Mouse (Mus musculus) liver, embryonic 11.5 days (tissue): ENCODE data around the gene Adss. TPM values are rescaled to one million over a fixed set of nuclear protein-coding genes. Genes with fewer than 3 reads are reported as not detected.

ENCODE experiments used
- ATAC-seq: fragments of 200-750 bp; cut with Nextera tagmentation; replicated peaks from 2 replicates; pipeline ENCODE4 v1.8.0; 2017; ENCODE audit warnings: moderate number of reproducible peaks, mild to moderate bottlenecking, moderate TSS enrichment, moderate library complexity; ENCODE audit not compliant: low FRiP score
- DNase-seq: peaks from one replicate; pipeline ENCODE4 v3.0.0-alpha.2; 2017; ENCODE audit warnings: low spot score
- H3K27ac ChIP-seq: fragments of 300-500 bp; sonication (generic); 2 replicates; pipeline ENCODE4 v1.5.1; 2014; ENCODE audit warnings: mild to moderate bottlenecking, low read depth, low read length, control low read depth
- H3K27me3 ChIP-seq: fragments of 300-500 bp; sonication (generic); replicated peaks from 2 replicates; pipeline ENCODE4 v1.6.1; 2014; ENCODE audit warnings: low read length, mixed read lengths; ENCODE audit not compliant: control insufficient read depth, insufficient read depth
- H3K36me3 ChIP-seq: fragments of 300-500 bp; sonication (generic); 2 replicates; pipeline ENCODE4 v1.6.1; 2014; ENCODE audit warnings: mild to moderate bottlenecking, low read length, moderate library complexity, mixed read lengths; ENCODE audit not compliant: control insufficient read depth, insufficient read depth
- H3K4me1 ChIP-seq: fragments of 300-500 bp; sonication (generic); replicated peaks from 2 replicates; pipeline ENCODE4 v1.6.1; 2014; ENCODE audit warnings: low read length, mixed read lengths; ENCODE audit not compliant: control insufficient read depth, insufficient read depth
- H3K4me2 ChIP-seq: fragments of 300-500 bp; sonication (generic); 2 replicates; pipeline ENCODE4 v1.6.1; 2014; ENCODE audit warnings: mild to moderate bottlenecking, control low read depth, moderate library complexity
- H3K4me3 ChIP-seq: fragments of 300-500 bp; sonication (generic); 2 replicates; pipeline ENCODE4 v1.5.1; 2014; ENCODE audit warnings: low read depth, low read length, control low read depth
- H3K9ac ChIP-seq: fragments of 300-500 bp; sonication (generic); 2 replicates; pipeline ENCODE4 v1.6.1; 2014; ENCODE audit warnings: low read depth, low read length, control low read depth
- H3K9me3 ChIP-seq: fragments of 300-500 bp; sonication (generic); 2 replicates; pipeline ENCODE4 v1.6.1; 2016; ENCODE audit warnings: low read length, inconsistent platforms, mixed read lengths; ENCODE audit not compliant: control insufficient read depth
- WGBS: fragments of 180-500 bp; shearing (Covaris S2); extraction: QIAGEN DNeasy Blood & Tissue Kit; methylation state at CpG from one replicate; pipeline ENCODE4 v1.1.7; 2014; 5-methylcytosine and 5-hydroxymethylcytosine counted together
- polyA plus RNA-seq: library from polyadenylated mRNA; unstranded; fragments of >200 nt; fragmentation: Nextera tagmentation; extraction: Ambion mirVana; gene quantifications from 2 replicates; pipeline ENCODE4 v1.2.1, GENCODE M21; 2014

Gene Adss
- polyA plus RNA-seq, 1 experiment from 2014 or later, result 38.2 TPM

- Histone ChIP-seq H3K4me3 (no peak overlapping the region), H3K4me1 (peaks cover 16% of the 10 kb centered on the region), H3K9me3 (no peaks in the 10 kb centered on the region), H3K9ac (no peak overlapping the region), H3K27ac (no peak overlapping the region), H3K27me3 (no peaks in the 10 kb centered on the region), H3K4me2 (peak overlapping the region; percentile 33; the same call in 1 of the 2 replicates), H3K36me3 (no peaks in the 10 kb centered on the region; the same call in 1 of the 2 replicates)
- no peak for ATAC-seq
- no peak for DNase-seq
- 87% methylated on average over 3 of the region's 3 CpGs for WGBS
These were observed 3.5 kb downstream of the Adss start for GRCm38 (mm10) chr1:177792835-177793234.

- Histone ChIP-seq H3K36me3 (peaks cover 17% of the 10 kb centered on the region), H3K4me2 (no peak overlapping the region), H3K4me1 (no peaks in the 10 kb centered on the region), H3K27me3 (no peaks in the 10 kb centered on the region), H3K27ac (no peak overlapping the region), H3K4me3 (no peak overlapping the region), H3K9ac (no peak overlapping the region), H3K9me3 (no peaks in the 10 kb centered on the region)
- ATAC-seq (no peak), DNase-seq (no peak)
- 81% methylated on average over 2 of the region's 2 CpGs for WGBS
These were observed 18.9 kb downstream of the Adss start for GRCm38 (mm10) chr1:177777397-177777796.

GRCm38 (mm10) chr1:177768931-177769330, 27.4 kb downstream of the Adss start:
- DNase-seq (no peak), ATAC-seq (no peak)
- Histone ChIP-seq H3K9ac (no peak overlapping the region), H3K4me1 (no peaks in the 10 kb centered on the region), H3K9me3 (no peaks in the 10 kb centered on the region), H3K36me3 (peaks cover 16% of the 10 kb centered on the region), H3K27ac (no peak overlapping the region), H3K27me3 (no peaks in the 10 kb centered on the region), H3K4me3 (no peak overlapping the region), H3K4me2 (no peak overlapping the region)

- Histone ChIP-seq H3K4me3 (no peak overlapping the region), H3K27me3 (no peaks in the 10 kb centered on the region), H3K36me3 (no peaks in the 10 kb centered on the region), H3K9me3 (no peaks in the 10 kb centered on the region), H3K9ac (no peak overlapping the region), H3K4me1 (no peaks in the 10 kb centered on the region), H3K27ac (no peak overlapping the region), H3K4me2 (no peak overlapping the region)
- WGBS, result 78% methylated on average over 5 of the region's 5 CpGs
- DNase-seq (no peak), ATAC-seq (no peak)
These were observed 39.1 kb downstream of the Adss start for GRCm38 (mm10) chr1:177757249-177757648.

- Histone ChIP-seq H3K36me3 (no peaks in the 10 kb centered on the region), H3K27me3 (no peaks in the 10 kb centered on the region), H3K4me2 (no peak overlapping the region), H3K9ac (no peak overlapping the region), H3K4me3 (no peak overlapping the region), H3K4me1 (no peaks in the 10 kb centered on the region), H3K27ac (no peak overlapping the region), H3K9me3 (peaks cover 14% of the 10 kb centered on the region; the same call in 1 of the 2 replicates)
- ATAC-seq, result no peak
- no peak for DNase-seq
- WGBS, result 70% methylated on average over 1 of the region's 1 CpGs
These were observed 42.8 kb downstream of the Adss start for GRCm38 (mm10) chr1:177753496-177753895.

- ATAC-seq (no peak), DNase-seq (no peak)
- H3K9me3 ChIP-seq, result peaks cover 14% of the 10 kb centered on the region; the same call in 1 of the 2 replicates
- H3K4me1 ChIP-seq, result no peaks in the 10 kb centered on the region
- H3K4me2 ChIP-seq, result no peak overlapping the region
- no peaks in the 10 kb centered on the region for H3K36me3 ChIP-seq
- no peak overlapping the region for H3K4me3 ChIP-seq
- WGBS, result 90% methylated on average over 6 of the region's 6 CpGs
- H3K27ac ChIP-seq, result no peak overlapping the region
- no peak overlapping the region for H3K9ac ChIP-seq
- no peaks in the 10 kb centered on the region for H3K27me3 ChIP-seq
These were observed 48.3 kb downstream of the Adss start for GRCm38 (mm10) chr1:177747869-177748540.

- Histone ChIP-seq H3K4me1 (no peaks in the 10 kb centered on the region), H3K27ac (no peak overlapping the region), H3K9ac (no peak overlapping the region), H3K9me3 (0 out of 2 replicates have a peak, but pooled peaks cover under 1% of the 10 kb centered on the region), H3K36me3 (no peaks in the 10 kb centered on the region), H3K27me3 (no peaks in the 10 kb centered on the region), H3K4me2 (no peak overlapping the region), H3K4me3 (no peak overlapping the region)
- DNase-seq (no peak), ATAC-seq (no peak)
- WGBS, result 73% methylated on average over 7 of the region's 7 CpGs
These were observed 51.6 kb downstream of the Adss start for GRCm38 (mm10) chr1:177744521-177745325.

GRCm38 (mm10) chr1:177742119-177742518, 54.2 kb downstream of the Adss start:
- Histone ChIP-seq H3K9ac (no peak overlapping the region), H3K27me3 (no peaks in the 10 kb centered on the region), H3K4me3 (no peak overlapping the region), H3K4me1 (no peaks in the 10 kb centered on the region), H3K9me3 (no peaks in the 10 kb centered on the region), H3K27ac (no peak overlapping the region), H3K36me3 (no peaks in the 10 kb centered on the region), H3K4me2 (no peak overlapping the region)
- WGBS, result 81% methylated on average over 1 of the region's 1 CpGs
- DNase-seq (no peak), ATAC-seq (no peak)

GRCm38 (mm10) chr1:177740707-177741106, 55.6 kb downstream of the Adss start:
- Histone ChIP-seq H3K9me3 (no peaks in the 10 kb centered on the region), H3K4me1 (no peaks in the 10 kb centered on the region), H3K27ac (no peak overlapping the region), H3K4me2 (no peak overlapping the region), H3K4me3 (no peak overlapping the region), H3K9ac (no peak overlapping the region), H3K36me3 (no peaks in the 10 kb centered on the region), H3K27me3 (no peaks in the 10 kb centered on the region)
- DNase-seq, result no peak
- WGBS, result 60% methylated on average over 1 of the region's 1 CpGs
- ATAC-seq, result no peak
